Mouse (Mus musculus) left cerebral cortex, postnatal 4 days (tissue): Measurements from ENCODE around the gene Lbhd1. TPM values are rescaled to one million over a fixed set of nuclear protein-coding genes. Genes with fewer than 3 reads are reported as not detected.

Experiments used
- DNase-seq: peaks from one replicate; pipeline ENCODE4 v3.0.0-alpha.2; 2022
- intact Hi-C: fragments of 180-260 bp; cut with DNase I; formaldehyde crosslinking; loops from one replicate; pipeline ENCODE4 v1.15.1; 2025
- total RNA-seq, 2 experiments: library from RNA; stranded (reverse); gene quantifications; 2 replicates each; pipeline ENCODE4 v1.2.3; 2021

The Lbhd1 gene
- total RNA-seq, 2 experiments from 2014 or later, result 4.6 to 8.6 TPM

GRCm38 (mm10) chr19:8903412-8903811, 19.9 kb downstream of the Lbhd1 start:
- intact Hi-C loops, result no loop called here
- no peak for DNase-seq

- intact Hi-C loops, result no loop called here
- DNase-seq, result no peak
These were observed 25.0 kb downstream of the Lbhd1 start for GRCm38 (mm10) chr19:8908531-8908930.

GRCm38 (mm10) chr19:8911810-8912209, 28.3 kb downstream of the Lbhd1 start:
- intact Hi-C loops, result no loop called here
- DNase-seq, result no peak

- intact Hi-C loops, result no loop called here
- no peak for DNase-seq
These were observed 30.7 kb downstream of the Lbhd1 start for GRCm38 (mm10) chr19:8914212-8914611.

- intact Hi-C loops, result no loop called here
- DNase-seq, result no peak
These were observed 35.5 kb downstream of the Lbhd1 start for GRCm38 (mm10) chr19:8919000-8919399.

GRCm38 (mm10) chr19:8919684-8920072, 36.1 kb downstream of the Lbhd1 start:
- no peak for DNase-seq

GRCm38 (mm10) chr19:8920073-8920736, 36.7 kb downstream of the Lbhd1 start, which contains the start of gene B3gat3:
TSS of gene B3gat3 (plus strand) at chr19:8920374.
- intact Hi-C loops, result no loop called here
- DNase-seq, result peak; percentile 94

More at GRCm38 (mm10) chr19:8919684-8920072, 36.1 kb downstream of the Lbhd1 start:
- intact Hi-C loops, result no loop called here

GRCm38 (mm10) chr19:8920836-8921291, 37.3 kb downstream of the Lbhd1 start:
- intact Hi-C loops, result no loop called here
- DNase-seq, result no peak

- no peak for DNase-seq
- intact Hi-C loops, result no loop called here
These were observed 38.2 kb downstream of the Lbhd1 start for GRCm38 (mm10) chr19:8921741-8922140.

- DNase-seq, result no peak
These were observed 43.2 kb downstream of the Lbhd1 start for GRCm38 (mm10) chr19:8926766-8927165.

GRCm38 (mm10) chr19:8927891-8928525, 44.5 kb downstream of the Lbhd1 start:
- DNase-seq, result no peak
- intact Hi-C loops, result no loop called here

More at GRCm38 (mm10) chr19:8926766-8927165, 43.2 kb downstream of the Lbhd1 start:
- intact Hi-C loops, result no loop called here

- peak; percentile 71 for DNase-seq
- intact Hi-C loops, result no loop called here
These were observed 45.2 kb downstream of the Lbhd1 start for GRCm38 (mm10) chr19:8928689-8929223.

- intact Hi-C loops, result no loop called here
- peak; percentile 73 for DNase-seq
These were observed 45.9 kb downstream of the Lbhd1 start, which contains the start of the genes Rom1 and Eml3 for GRCm38 (mm10) chr19:8929224-8930088. TSS of gene Rom1 (minus strand) at chr19:8929356. TSS of gene Eml3 (plus strand) at chr19:8929552.

- intact Hi-C loops, result no loop called here
- DNase-seq, result no peak
These were observed 46.6 kb downstream of the Lbhd1 start for GRCm38 (mm10) chr19:8930117-8930516.

GRCm38 (mm10) chr19:8930771-8931170, 47.2 kb downstream of the Lbhd1 start:
- intact Hi-C loops, result no loop called here
- no peak for DNase-seq

GRCm38 (mm10) chr19:8936736-8937135, 53.2 kb downstream of the Lbhd1 start:
- no peak for DNase-seq
- intact Hi-C loops, result no loop called here

GRCm38 (mm10) chr19:8940526-8941133, 57.1 kb downstream of the Lbhd1 start:
- intact Hi-C loops, result loop anchor here (10.0 kb wide), 1 partner anchor 106 kb away; the partner anchor contains the start of genes Bscl2 and Gng3
- DNase-seq, result no peak

GRCm38 (mm10) chr19:8941136-8941514, 57.6 kb downstream of the Lbhd1 start:
- intact Hi-C loops, result loop anchor here (10.0 kb wide), 1 partner anchor 106 kb away; the partner anchor contains the start of genes Bscl2 and Gng3
- DNase-seq, result no peak

- intact Hi-C loops, result loop anchor here (10.0 kb wide), 1 partner anchor 107 kb away; the partner anchor contains the start of genes Bscl2 and Gng3
- DNase-seq, result peak; percentile 99
These were observed 58.1 kb downstream of the Lbhd1 start, which contains the start of gene Mta2 for GRCm38 (mm10) chr19:8941515-8942217. TSS of gene Mta2 (plus strand) at chr19:8941875.
